Mouse (Mus musculus) embryo, embryonic 9.5 days (tissue): ENCODE results near the gene Rnf212b.

Source experiments
- DNase-seq: peaks from one replicate; pipeline ENCODE4 v3.0.0-alpha.2; 2017; ENCODE audit errors: extremely low spot score

Rnf212b gene

DNA sequence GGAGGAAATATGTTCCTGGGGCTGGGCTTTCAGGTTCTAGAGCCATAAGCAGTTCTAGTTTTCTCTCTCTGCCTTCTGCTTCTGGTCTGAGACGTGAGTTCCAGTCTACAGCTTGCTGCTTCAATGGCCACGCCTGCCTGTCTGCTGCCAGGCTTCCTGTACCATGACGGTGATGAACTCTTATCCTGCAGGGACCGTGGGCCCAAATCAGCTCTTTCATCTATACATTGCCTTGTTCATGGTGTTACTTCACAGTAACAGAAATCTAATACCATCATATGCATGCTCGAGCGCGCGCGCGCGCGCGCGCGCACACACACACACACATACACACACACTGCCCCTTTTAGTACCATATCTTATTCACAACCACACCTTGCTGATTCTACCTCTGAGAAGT, 17.2 kb upstream of the Rnf212b start:
- no peak for DNase-seq

DNA sequence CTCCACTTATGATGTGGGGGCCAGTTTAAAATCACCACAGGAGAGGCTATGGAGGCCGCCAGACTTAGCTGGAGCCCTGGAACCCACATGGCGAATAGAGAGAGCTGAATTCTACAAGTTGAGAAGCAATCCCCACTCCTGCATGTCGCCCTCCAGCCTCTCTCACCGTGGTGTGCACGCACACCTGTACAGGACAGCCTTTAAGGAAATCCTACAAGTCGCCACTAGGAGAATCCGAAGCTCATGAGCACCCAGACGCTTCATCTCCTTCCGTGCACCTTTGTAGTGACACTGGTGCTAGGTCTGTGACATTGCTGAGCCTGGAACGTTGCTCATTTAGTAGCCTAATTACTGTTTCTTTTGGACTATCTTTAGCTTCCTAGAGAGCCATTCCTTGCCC, 14.3 kb upstream of the Rnf212b start:
- DNase-seq: no peak

DNA sequence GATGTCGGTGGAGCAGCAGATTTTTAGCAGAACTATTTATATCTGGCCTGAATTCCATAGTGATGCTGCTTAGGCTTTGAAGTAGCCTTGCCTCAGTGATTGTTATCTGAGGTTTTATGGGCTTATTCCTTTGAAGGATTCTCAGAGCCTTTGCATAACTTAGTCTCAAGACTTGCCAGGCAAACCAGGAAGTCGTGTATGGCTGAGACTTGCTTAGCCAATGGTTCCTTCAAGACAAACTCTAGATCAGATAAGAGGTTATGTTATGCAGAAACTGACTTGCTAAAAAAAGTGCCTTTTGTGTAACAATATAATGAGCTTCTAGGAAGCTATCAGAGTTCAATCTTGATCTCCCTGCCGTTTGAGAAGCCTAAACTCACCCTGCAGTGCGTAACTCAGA, 11.5 kb upstream of the Rnf212b start:
- DNase-seq: no peak

DNA sequence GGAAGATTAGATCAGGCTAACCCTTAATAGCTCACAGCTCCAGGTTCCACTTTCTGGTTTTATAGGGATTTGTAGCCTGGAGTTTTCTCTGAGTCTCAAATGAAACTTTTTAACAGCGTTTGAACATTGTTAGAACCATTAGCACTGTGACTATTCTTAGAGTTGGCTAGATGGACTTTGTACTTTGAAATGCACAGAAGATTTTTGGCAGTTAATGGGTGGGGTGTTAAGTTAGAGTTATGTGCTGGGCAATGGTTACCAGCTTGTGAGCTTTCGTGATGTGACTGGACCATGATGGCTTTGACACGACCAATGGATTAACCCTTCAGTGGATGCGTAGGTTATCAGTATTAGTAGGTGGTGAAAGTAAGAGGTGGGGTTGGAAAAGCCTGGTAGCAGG, 7.8 kb upstream of the Rnf212b start:
- DNase-seq: no peak

DNA sequence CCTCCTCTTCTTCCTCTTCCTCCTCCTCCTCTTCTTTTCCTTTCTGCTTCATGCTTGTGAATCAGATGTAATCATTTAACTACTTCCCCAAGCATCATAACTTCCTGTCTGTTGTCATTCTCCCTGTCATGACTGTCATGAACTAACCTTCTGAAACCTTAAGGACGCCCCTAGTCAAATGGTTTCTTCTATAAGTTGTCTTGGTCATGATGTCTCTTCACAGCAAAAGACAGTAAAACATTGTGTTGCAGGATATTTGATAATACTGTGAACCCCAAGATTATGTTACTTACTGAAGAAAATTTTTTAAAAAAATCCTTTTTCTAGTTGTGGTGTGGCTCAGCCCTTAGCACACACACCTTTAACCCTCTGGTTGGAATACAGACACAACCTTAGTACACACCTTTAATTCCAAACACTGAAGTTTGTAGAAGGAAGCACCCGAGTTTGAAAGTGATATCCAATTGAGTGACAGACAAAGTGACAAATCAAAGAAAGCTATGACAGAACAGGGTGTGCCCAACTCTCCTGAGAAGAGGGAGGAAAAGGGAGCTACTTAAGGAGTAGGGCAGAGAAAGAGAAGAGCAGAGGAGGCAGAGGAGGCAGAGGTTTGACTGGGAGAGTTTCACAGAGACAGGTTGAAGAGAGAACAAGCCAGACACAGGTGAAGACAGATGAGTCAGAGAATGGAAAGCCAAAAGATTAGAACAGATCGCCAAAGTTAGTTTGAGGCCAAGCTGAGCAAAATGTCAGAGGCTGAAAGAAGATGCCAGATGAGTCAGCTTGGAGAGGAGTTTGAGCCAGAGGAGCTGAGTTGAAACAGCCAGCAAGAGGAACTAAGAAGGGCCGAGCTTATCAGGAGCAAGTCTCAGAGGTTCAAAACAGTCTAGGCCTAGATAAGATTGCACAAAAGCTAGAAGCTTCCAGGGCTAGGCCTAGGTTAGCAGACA, 4.9 kb upstream of the Rnf212b start:
- no peak for DNase-seq

DNA sequence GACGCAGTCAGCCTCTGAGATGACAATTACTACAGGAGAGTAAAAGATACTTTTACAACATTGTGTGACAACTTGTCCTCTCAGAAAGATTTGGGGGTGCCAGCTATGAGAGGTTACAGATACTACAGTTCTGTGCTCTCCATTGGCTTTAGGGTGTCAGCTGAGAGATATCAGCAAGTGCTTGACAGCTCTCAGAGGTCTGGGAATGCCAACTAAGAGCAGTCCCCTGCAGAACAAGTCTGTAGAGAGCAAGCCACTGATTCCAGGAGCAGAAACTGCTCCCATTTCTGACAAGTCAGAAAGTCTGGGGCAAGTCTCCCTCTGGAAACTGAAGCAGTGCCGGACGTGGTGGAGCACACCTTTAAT, 4.3 kb upstream of the Rnf212b start:
- no peak for DNase-seq

DNA sequence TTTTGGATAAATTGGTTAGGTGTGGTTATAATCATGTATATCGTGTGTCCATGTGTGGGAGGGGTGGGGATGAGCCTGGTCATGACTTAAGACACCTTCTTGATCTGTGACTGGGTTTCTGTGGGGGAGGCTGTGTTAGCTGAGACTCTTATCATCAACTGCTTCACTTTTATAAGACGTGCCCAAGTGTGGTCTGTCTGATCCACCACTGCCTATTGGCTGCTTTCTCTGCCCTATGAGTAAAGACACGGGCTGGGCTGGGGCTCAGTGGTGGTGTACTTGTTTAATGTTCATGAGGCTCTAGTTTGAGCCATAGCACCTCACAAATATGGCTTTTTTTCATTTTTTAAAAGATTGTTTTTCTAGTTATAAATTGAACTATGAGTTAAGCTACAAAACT, 1.8 kb downstream of the Rnf212b start:
- DNase-seq: no peak

DNA sequence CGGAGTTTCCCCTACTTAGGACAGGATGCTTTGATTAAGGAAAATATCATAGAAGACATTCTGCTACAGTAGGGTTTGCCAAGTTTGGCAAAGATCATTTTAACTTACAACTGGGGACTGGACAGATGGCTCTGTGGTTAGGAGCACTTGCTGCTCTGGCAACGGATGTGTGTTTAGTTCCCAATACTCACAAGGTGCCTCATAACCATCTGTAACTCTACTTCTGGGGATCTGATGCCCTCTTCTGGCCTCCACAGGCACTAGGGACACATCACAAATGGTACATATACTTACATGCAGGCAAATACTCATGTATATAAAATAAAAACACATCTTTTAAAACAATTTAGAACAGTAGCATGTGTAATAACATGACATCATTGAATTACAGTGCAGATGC, 3.9 kb downstream of the Rnf212b start:
- DNase-seq: peak; percentile 32

DNA sequence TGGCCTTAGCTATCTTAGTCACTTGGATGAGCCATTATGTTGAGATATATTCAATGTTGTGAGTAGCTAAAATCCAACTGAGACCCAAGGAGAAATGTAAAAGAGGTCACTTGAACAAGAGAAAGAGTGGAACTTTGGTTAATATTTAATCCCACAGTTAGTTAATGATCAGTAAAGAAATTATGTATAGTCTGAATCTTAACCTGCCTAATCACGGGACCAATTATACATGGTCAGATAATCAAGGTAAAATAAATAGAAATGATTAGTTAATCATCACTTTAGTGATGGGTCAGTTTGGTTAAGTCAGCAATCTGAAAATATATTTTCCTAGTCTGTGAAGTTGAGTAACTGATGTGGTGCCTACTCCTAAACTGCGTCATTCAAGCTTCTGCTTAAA, 8.4 kb downstream of the Rnf212b start:
- no peak for DNase-seq

DNA sequence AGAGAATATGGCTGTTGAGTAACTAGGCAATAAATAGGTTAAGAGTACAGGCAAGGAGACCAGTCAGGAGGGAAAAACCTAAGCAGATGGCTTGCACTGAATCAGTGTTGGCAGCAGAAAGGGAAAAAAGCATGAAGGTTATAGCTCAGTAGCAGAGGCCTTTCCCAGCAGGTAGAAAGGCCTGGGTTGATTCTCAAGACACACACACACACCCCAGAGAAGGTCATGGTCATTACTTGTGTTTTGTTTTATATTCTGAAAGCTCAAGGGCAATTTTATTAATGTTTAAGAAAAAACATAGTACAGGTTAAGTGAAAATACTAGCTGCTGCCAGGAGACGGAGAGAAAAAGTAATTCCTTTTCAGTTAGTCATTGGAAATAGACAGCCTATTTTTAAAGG, 9.8 kb downstream of the Rnf212b start:
- DNase-seq: no peak

DNA sequence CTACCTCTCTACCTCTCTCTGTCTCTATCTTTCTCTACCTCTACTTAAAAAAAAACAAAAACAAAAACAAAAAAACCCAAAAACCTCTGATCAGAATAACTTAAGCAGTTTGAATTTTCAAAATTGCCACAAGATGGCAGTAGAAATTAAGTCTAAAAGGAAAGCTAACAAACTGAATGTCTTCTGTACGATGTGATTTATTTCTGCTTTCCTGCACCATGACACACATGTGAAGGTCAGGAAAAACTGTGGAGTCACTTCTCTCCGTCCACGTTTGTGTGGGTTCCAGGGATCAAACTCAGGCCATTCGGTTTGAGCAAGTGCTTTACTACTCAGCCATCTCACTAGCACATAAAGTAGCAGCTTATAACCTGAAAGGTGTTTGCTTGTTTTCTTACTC, 29.5 kb downstream of the Rnf212b start:
- peak; percentile 14 for DNase-seq

DNA sequence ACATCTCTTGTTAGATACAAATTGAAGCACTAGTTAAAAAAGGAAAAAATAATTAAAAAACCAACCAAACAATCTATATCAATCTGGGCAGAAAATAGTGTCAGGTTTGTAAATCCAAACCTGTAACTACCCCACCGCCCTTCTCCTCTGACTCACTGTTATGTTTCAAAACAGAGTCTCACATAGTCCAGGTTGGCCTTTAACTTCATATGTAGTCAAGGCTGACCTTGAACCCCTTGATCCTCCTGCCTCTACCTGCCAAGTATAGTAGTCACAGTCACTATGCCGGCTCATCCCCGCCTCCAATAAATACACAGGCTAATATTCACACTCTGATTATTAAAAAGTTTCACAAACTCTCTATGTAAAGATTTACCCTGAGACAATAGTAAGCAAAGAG, 41.8 kb downstream of the Rnf212b start:
- DNase-seq: no peak

DNA sequence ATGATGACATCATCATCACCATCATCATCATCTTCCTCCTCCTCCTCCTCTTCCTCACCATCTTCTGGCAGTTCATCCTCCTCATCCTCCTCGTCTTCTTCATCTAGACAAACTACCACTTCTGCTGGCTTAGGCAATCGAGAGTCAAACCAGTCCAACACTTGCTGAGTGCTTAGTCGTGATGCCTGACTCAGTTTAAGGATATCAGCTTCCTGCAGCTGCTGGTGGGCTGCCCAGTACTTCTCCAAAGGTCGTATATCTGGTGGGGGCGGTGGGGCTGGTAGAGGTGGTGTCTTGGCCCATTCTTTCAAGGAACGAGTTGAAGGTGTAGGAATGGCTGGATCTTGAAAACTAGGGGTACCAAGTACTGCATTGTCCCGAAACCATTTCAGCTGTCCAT, 42.8 kb downstream of the Rnf212b start:
- DNase-seq: no peak

DNA sequence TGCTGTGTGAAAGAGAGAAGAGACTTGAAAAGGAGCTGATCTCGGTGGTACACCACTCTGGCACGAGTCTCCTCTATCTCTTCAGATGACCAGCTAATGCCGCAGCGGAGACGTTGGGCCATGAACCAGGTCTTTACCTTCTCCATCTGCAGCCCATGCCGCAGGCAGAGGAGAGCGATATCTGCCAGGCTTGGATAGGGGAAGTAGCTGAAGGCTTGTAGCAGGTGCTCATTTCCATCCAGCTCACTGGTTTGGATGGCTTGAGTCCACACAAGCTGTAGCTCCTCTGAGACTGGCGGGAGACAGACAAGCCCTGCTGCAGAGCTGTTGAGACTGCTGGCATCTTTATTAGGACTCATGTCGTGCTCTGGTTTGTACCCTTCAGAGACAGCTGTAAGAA, 44.0 kb downstream of the Rnf212b start:
- DNase-seq: no peak

DNA sequence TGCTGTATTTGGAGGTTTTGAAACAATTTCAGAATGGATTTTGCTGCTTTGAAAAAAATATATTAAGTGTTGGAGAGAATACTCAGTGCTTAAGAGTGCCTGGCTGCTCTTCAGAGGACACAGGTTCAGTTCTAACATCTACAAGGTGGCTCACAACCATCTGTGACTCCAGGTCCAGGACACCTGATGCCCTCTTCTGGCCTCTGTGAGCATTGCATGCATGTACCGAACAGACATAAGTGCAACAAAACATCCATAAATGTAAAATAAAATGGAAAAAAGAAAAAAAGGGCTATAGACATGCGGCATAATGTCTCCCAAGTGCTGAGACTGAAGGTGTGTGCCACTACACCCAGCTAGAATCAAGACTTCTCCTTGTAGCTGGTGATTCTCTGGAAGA, 46.6 kb downstream of the Rnf212b start:
- DNase-seq: peak; percentile 50

DNA sequence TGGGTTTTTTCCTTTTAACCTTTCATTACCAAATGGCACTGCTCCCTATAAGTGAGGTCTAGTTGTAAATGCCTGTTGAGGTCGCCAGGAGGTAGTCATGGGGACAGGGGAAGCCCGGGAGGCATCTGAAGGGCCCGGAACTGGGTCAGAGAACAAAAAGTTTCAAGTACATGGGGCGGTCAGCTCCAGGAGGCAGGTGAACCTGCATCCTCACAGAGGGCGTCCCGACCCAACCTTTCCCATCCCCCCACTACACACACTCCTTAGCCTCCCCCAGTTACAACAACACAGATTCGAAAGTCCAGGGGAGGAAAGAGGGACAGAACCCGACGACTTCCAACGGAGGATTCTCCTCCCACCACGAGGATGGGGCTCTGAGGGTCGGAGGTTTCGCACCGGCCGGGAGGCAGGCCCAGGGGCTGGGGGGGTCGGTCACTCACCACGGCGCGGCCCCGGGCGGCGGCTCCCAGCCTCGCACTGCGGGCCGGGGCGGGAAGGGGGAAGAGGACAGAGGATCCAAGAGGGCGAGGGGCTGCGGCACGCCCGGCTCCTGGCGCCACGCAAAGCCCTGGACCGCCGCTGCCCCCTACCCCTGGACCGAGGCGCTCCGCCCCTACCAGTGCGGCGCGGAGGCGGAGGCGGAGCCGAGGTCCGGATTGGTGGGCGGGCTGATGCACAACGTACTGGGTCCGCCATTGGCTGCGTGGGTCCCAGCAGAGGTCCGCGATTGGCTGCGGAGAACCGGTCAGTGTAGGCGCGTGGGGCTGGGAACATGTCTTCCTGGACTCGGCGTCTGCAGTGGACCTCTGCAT, 49.8 kb downstream of the Rnf212b start:
- peak; percentile 96 for DNase-seq

DNA sequence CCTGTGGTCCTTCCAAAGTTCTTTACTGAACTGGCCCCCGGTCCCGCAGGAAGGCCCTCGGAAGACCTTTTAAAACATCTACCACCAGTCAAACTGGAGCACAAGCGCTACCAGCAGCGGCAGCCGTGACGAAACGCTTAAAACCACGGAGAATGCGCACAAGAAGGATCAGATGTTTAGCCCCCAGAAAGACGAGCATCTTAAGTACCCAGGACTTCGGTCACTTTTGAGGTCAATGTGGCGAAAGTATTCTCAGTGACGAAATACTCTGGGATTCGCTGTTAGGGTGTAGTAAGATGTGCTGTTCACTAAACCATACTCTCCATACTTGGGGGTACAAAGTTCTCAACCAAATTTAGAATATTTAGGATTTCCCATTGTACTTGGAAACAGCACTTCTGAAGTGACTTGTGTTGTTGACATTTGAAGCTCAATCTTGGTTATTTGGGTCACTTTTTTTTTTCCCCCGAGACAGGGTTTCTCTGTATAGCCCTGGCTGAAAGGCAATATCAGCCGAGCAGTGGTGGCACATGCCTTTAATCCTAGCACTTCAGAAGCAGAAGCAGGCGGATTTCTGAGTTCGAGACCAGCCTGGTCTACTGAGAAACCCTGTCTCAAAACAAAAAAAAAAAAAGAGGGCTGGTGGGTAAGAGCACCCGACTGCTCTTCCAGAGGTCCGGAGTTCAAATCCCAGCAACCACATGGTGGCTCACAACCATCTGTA, 50.5 kb downstream of the Rnf212b start:
- DNase-seq: no peak

DNA sequence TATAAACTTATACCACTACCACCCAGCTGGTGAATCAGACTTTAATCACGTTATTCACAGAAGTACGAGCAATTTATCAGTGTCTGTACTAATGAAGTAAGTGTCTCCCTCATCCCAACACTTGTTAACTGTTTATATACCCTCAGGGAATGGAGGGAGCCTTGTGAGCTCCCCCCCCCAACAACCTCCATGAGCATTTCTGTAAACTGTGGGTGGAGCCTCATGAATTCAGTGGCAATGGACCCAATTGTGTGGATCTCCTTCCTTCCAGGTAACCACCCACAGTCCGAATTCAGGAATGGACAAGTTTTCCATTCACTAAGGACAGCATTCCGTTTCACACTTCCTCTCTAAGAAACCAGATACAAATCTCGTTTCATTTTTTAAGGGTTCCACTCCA, 51.7 kb downstream of the Rnf212b start:
- no peak for DNase-seq

DNA sequence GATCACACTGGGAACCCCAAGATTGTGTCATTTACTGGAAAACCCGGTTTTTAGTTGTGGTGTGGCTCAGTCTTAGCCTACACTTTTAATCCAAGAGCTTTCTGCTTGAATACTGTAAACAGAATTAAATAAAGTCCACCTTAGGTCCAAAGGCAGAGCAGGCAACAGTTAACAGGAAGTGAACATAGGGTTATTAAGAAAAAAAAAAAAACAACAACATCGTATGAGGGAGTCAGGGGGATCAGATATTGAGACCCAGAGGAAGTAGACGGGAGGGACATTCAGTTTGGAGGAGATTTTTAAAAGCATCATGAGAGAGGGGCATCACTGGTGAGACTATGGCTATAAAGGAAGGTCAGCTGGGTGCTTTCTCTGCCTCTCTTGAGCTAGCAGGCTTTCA, 52.3 kb downstream of the Rnf212b start:
- DNase-seq: no peak

DNA sequence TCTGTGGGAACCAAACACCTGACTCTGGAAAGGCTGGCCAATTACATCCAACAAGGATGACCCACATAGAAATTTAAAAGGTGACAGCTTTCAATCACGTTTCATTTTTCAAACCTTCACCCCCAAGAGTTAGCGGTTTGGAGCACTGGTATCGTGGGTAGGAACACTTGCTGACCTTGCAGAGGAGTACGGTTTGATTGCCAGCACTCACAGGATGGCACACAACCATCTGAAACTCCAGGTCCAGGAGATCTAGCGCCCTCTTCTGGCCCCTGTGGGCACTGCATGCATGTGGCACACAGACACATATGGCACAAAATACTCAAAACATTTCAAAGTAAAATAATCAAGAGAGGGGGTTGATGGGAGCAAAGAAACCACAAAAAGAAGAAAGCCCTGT, 53.0 kb downstream of the Rnf212b start:
- DNase-seq: peak; percentile 14

DNA sequence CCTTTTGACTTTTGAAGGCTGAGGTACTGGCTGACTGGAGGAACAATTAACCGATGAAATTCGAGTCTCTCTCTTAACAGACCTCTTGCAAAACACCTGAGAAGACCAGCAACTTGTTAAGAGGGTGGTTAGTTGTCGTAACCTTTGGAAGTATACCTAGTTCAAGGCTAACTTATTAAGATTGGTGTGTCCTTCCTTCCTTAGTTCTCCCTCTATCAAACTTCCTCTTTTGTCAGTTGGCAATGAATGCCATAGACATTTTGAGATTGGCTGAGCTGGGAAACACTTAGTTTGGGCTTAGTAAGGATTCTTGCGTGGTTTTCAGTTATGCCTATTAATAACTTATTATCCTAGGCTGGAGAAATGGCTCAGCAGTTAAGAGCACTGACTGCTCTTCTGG, 54.1 kb downstream of the Rnf212b start:
- DNase-seq: no peak

DNA sequence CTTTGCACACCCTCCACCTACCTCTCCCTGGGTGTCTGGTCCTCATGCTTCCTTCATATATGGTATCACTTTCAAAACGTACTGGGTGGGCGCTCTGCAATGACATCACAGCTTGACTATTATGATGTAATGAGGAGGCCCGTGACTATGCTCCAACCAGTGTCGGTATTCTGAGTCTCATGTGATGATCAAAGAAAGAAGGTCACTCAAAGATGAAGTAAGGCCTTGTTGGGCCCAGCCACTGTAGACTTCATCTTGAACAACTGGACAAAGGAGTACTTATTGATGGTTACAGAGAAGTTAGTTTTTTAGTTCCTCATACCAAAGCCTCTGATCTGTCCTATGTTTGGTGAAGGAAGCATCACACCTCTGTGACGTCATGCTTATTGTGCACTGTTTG, 56.9 kb downstream of the Rnf212b start, which contains the start of gene Homez:
TSS of gene Homez (minus strand) at position 101 of the 400 bp plus-strand sequence.
- DNase-seq: no peak
